Mouse (Mus musculus) C2C12 (cell line): ENCODE data around the gene Ubc. TPM values are rescaled to one million over a fixed set of nuclear protein-coding genes. Genes with fewer than 3 reads are reported as not detected.
A peak's percentile ranks its signal among the peaks of the same experiment; 100 is the strongest.
"Not testable (repeated sequence)": the region's sequence is repeated elsewhere in the genome, so short reads cannot be mapped to it uniquely, and the experiment has no call there.

ENCODE experiments used
- H3K27me3 ChIP-seq: one replicate; pipeline ENCODE4 v1.6.1; 2011; ENCODE audit not compliant: control insufficient read depth, insufficient read depth, insufficient read length
- H3K36me3 ChIP-seq: one replicate; pipeline ENCODE4 v1.6.1; 2011; ENCODE audit not compliant: control insufficient read depth, insufficient read depth
- H3K4me3 ChIP-seq: one replicate; pipeline ENCODE4 v1.5.1; 2011; ENCODE audit warnings: mild to moderate bottlenecking, control low read depth; ENCODE audit not compliant: poor library complexity, insufficient read depth, severe bottlenecking
- H3K79me2 ChIP-seq: one replicate; pipeline ENCODE4 v1.6.1; 2011; ENCODE audit not compliant: control insufficient read depth, insufficient read depth
- H3K79me3 ChIP-seq: one replicate; pipeline ENCODE4 v1.6.1; 2011; ENCODE audit warnings: low read depth, control low read depth
- H3ac ChIP-seq: one replicate; pipeline ENCODE3; 2011; ENCODE audit warnings: low read depth; ENCODE audit not compliant: control insufficient read depth, insufficient read length
- CEBPB ChIP-seq: IDR thresholded peaks from one replicate; pipeline ENCODE4 v1.6.1; 2011; ENCODE audit warnings: low read depth, mild to moderate bottlenecking, control low read depth, moderate library complexity
- CTCF ChIP-seq: IDR thresholded peaks from one replicate; pipeline ENCODE4 v1.5.1; 2011; ENCODE audit not compliant: control insufficient read depth, insufficient read depth, insufficient read length
- FOSL1 ChIP-seq: IDR thresholded peaks from one replicate; pipeline ENCODE4 v1.8.0; 2011; ENCODE audit warnings: mild to moderate bottlenecking, low read length; ENCODE audit not compliant: poor library complexity, insufficient read depth, severe bottlenecking
- MAX ChIP-seq: IDR thresholded peaks from one replicate; pipeline ENCODE4 v1.6.1; 2011; ENCODE audit warnings: mild to moderate bottlenecking, control low read depth
- MYOD1 ChIP-seq: IDR thresholded peaks from one replicate; pipeline ENCODE4 v1.6.1; 2011; ENCODE audit warnings: low read depth; ENCODE audit not compliant: control insufficient read depth, insufficient read length
- MYOG ChIP-seq: IDR thresholded peaks from one replicate; pipeline ENCODE4 v1.6.1; 2011; ENCODE audit not compliant: control insufficient read depth, insufficient read length; ENCODE audit errors: extremely low read depth
- USF1 ChIP-seq: IDR thresholded peaks from one replicate; pipeline ENCODE4 v1.6.1; 2011; ENCODE audit warnings: low read depth, mild to moderate bottlenecking, control low read depth, moderate library complexity
- polyA plus RNA-seq: library from polyadenylated mRNA; unstranded; fragments of >200 nt; fragmentation: generic; extraction: Trizol; gene quantifications from one replicate; pipeline ENCODE4 v1.2.1, GENCODE M21; 2012; ENCODE audit warnings: missing spikeins

Ubc gene
- polyA plus RNA-seq, 1 experiment, result 918 TPM

DNA sequence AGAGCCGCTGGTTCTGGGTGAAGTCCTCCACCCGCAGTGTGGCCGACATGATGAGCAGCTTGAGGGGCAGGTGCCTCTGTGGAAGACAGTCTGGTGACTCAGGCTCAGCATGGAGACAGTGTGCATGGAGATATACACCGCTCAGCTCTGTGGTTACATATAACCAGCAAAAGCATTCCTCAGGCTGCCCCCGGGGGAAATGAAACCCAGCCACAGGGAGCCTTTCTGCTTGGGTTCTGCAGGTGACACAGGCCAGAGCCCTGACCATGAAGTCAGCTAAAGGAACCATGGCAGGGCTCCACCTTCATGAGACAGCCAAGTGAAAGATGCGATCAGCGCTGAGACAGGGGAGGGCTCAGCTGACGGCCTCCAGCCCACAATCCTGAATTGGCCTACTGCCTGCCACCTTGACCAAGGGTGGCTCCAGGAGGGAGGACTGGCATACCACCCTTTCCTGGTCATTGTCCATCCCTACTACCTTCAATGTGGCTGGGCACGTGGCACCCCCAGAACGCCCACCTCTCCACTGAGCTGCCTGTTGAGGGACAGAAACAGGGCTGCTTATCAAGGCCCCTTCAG, 35.8 kb upstream of the Ubc start:
- Histone ChIP-seq H3K36me3 (peaks cover 81% of the 10 kb centered on the region), H3K4me3 (no peak overlapping the region), H3K79me2 (no peaks in the 10 kb centered on the region), H3K27me3 (no peaks in the 10 kb centered on the region), H3K79me3 (no peaks in the 10 kb centered on the region), H3ac (no peak overlapping the region)
- TF ChIP-seq MYOD1, result peak; percentile 26
- TF ChIP-seq MAX, result no peak

DNA sequence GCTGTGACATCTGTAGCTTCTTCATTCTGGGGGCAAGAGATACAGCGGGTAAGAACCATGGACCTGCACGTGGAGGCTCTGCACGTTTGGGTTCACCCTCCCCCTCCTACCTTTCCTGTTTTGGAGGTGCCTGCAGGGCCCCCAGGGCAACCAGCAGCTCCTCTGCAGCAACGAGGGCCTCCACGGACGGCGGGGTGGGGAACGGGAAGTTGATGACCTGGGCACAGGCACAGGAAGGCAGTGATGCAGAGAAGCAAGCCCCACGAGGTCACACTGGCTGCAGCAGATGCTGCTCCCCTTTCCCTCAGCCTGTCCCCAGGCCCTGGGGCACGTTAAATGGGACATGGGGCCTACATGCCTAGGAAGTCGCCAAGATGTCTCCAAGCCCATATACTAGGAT, 29.1 kb upstream of the Ubc start:
- Histone ChIP-seq H3K79me3 (no peaks in the 10 kb centered on the region), H3K4me3 (no peak overlapping the region), H3K79me2 (no peaks in the 10 kb centered on the region), H3K36me3 (peaks cover 74% of the 10 kb centered on the region), H3K27me3 (no peaks in the 10 kb centered on the region), H3ac (no peak overlapping the region)
- no peak for TF ChIP-seq CEBPB
- TF ChIP-seq FOSL1, result no peak
- no peak for TF ChIP-seq USF1

DNA sequence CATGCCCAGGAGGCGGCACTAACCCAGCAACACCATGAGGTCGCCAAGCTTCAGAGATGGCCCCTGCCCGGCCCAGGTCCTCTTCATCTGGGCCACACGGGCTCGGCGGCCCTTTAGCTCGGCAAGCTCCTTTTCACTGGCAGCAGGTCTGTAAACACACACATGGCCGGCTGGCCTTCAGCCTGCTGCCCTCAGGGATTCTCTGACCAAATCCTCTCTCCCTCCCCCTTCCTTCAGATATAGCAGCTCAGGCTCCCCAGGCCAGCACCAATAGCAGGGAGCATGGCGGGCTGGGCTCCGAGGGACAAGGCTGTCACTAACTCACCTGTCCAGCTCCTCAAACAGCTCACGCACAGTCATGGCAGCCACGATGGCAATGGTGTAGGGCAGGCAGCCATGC, 28.6 kb upstream of the Ubc start:
- Histone ChIP-seq H3K4me3 (no peak overlapping the region), H3ac (no peak overlapping the region), H3K36me3 (peaks cover 74% of the 10 kb centered on the region), H3K79me3 (no peaks in the 10 kb centered on the region), H3K79me2 (no peaks in the 10 kb centered on the region), H3K27me3 (no peaks in the 10 kb centered on the region)
- no peak for TF ChIP-seq FOSL1
- TF ChIP-seq MYOG, result no peak
- no peak for TF ChIP-seq USF1
- no peak for TF ChIP-seq MAX
- no peak for TF ChIP-seq MYOD1
- TF ChIP-seq CEBPB, result no peak
- no peak for TF ChIP-seq CTCF

- H3ac ChIP-seq, result no peak overlapping the region
- no peaks in the 10 kb centered on the region for H3K79me2 ChIP-seq
- no peak overlapping the region for H3K4me3 ChIP-seq
- H3K79me3 ChIP-seq, result no peaks in the 10 kb centered on the region
- H3K36me3 ChIP-seq, result peaks cover 56% of the 10 kb centered on the region
- TF ChIP-seq CEBPB, result no peak
- no peak for TF ChIP-seq MAX
- TF ChIP-seq MYOG, result no peak
- no peak for TF ChIP-seq USF1
- no peak for TF ChIP-seq MYOD1
- no peak for TF ChIP-seq CTCF
- TF ChIP-seq FOSL1, result no peak
- H3K27me3 ChIP-seq, result no peaks in the 10 kb centered on the region
Observed at GRCm38 (mm10) chr5:125416183-125416582, 26.2 kb upstream of the Ubc start.

DNA sequence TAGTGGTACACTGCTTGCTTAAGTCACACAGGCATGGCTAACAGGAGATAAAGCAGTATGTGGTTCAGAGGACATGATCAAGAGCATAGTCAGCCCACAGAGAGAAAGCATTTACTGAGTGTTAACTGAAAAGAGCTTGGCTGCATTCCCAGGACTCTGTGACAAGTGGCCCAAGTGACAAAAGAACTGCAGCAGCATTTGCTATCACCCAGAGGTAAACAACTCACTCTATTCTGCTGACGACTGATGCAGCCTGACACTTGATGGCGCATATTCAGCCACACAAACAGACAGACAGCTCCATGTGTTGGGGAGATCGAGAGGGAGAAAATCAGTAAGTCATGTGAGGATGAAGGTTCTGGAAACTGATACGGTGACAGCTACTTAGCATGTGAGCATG, 23.8 kb upstream of the Ubc start:
- no peak overlapping the region for H3ac ChIP-seq
- peaks cover 46% of the 10 kb centered on the region for H3K36me3 ChIP-seq
- H3K79me2 ChIP-seq, result no peaks in the 10 kb centered on the region
- no peaks in the 10 kb centered on the region for H3K79me3 ChIP-seq
- TF ChIP-seq USF1, result no peak
- TF ChIP-seq MYOG, result no peak
- TF ChIP-seq FOSL1, result no peak
- no peak for TF ChIP-seq MAX
- no peak for TF ChIP-seq MYOD1
- TF ChIP-seq CEBPB, result no peak
- no peak for TF ChIP-seq CTCF
- no peaks in the 10 kb centered on the region for H3K27me3 ChIP-seq
- no peak overlapping the region for H3K4me3 ChIP-seq

- peaks cover 37% of the 10 kb centered on the region for H3K36me3 ChIP-seq
- not testable (repeated sequence) for H3K4me3 ChIP-seq, H3K27me3 ChIP-seq, H3K79me2 ChIP-seq, H3K79me3 ChIP-seq, H3ac ChIP-seq
Observed at GRCm38 (mm10) chr5:125412536-125412935, 22.5 kb upstream of the Ubc start.

- H3ac ChIP-seq, result no peak overlapping the region
- TF ChIP-seq MAX (no peak), MYOD1 (no peak), CTCF (peak; percentile 13), CEBPB (no peak), FOSL1 (no peak), USF1 (no peak)
- peaks cover 32% of the 10 kb centered on the region for H3K36me3 ChIP-seq
- no peaks in the 10 kb centered on the region for H3K27me3 ChIP-seq
- no peaks in the 10 kb centered on the region for H3K79me2 ChIP-seq
- no peak overlapping the region for H3K4me3 ChIP-seq
- no peaks in the 10 kb centered on the region for H3K79me3 ChIP-seq
Observed at GRCm38 (mm10) chr5:125411972-125412530, 22.0 kb upstream of the Ubc start.
